Mouse (Mus musculus) left cerebral cortex, adult 18-20 months (tissue): ENCODE data around the gene Ccl12. TPM values are rescaled to one million over a fixed set of nuclear protein-coding genes. Genes with fewer than 3 reads are reported as not detected.
A peak's percentile ranks its signal among the peaks of the same experiment; 100 is the strongest.

ENCODE experiments used
- DNase-seq, 2 experiments: peaks; one replicate each; pipeline ENCODE4 v3.0.0; 2021 to 2022; ENCODE audit warnings: low spot score in 2 of 2, mixed read lengths in 1 of 2
- long read RNA-seq, 2 experiments: library from polyadenylated mRNA; stranded (forward); transcript quantifications; one replicate each; pipeline ENCODE4 v2.0.0; 2021
- total RNA-seq, 2 experiments: library from RNA; stranded (reverse); gene quantifications; 2 replicates each; pipeline ENCODE4 v1.2.3; 2021

Gene Ccl12
- 1 to 10 TPM in 1 of 2 experiments, not detected in 1; 1.3 TPM for total RNA-seq
- long read RNA-seq, experiment 1, partial matches to known transcripts = 2 of 2 reads
- long read RNA-seq, experiment 1, other reads (novel, unspliced or antisense) = 0 of 2 reads
- long read RNA-seq, experiment 2 = 0 reads

GRCm38 (mm10) chr11:82101529-82101928 is at the start of gene Ccl12:
TSS of gene Ccl12 (plus strand) at chr11:82101845.
- no peak for DNase-seq

GRCm38 (mm10) chr11:82053849-82054248 is 47.8 kb upstream of the Ccl12 start:
- no peak for DNase-seq

- DNase-seq = peak; percentile 8 to 26
Observed at GRCm38 (mm10) chr11:82057646-82058045, 44.0 kb upstream of the Ccl12 start, which contains the start of gene Ccl11. TSS of gene Ccl11 (plus strand) at chr11:82057823.

GRCm38 (mm10) chr11:82062226-82062625 is 39.4 kb upstream of the Ccl12 start:
- DNase-seq = no peak

GRCm38 (mm10) chr11:82063454-82063853 is 38.2 kb upstream of the Ccl12 start:
- no peak for DNase-seq

GRCm38 (mm10) chr11:82066953-82067571 is 34.6 kb upstream of the Ccl12 start:
- no peak for DNase-seq

GRCm38 (mm10) chr11:82071076-82071475 is 30.6 kb upstream of the Ccl12 start:
- no peak for DNase-seq

- DNase-seq = no peak
Observed at GRCm38 (mm10) chr11:82072374-82072773, 29.3 kb upstream of the Ccl12 start.

GRCm38 (mm10) chr11:82072984-82073383 is 28.7 kb upstream of the Ccl12 start:
- DNase-seq = no peak

GRCm38 (mm10) chr11:82073686-82074085 is 28.0 kb upstream of the Ccl12 start:
- no peak for DNase-seq

- no peak for DNase-seq
Observed at GRCm38 (mm10) chr11:82077031-82077430, 24.6 kb upstream of the Ccl12 start.

- no peak for DNase-seq
Observed at GRCm38 (mm10) chr11:82078136-82078730, 23.4 kb upstream of the Ccl12 start.

- no peak for DNase-seq
Observed at GRCm38 (mm10) chr11:82080865-82081264, 20.8 kb upstream of the Ccl12 start.

GRCm38 (mm10) chr11:82084360-82084759 is 17.3 kb upstream of the Ccl12 start:
- DNase-seq = no peak

GRCm38 (mm10) chr11:82099511-82100323 is 1.9 kb upstream of the Ccl12 start:
- DNase-seq = no peak

GRCm38 (mm10) chr11:82101087-82101486 is 558 bp upstream of the Ccl12 start:
- DNase-seq = no peak

- no peak for DNase-seq
Observed at GRCm38 (mm10) chr11:82109611-82110010, 8.0 kb downstream of the Ccl12 start.

- no peak for DNase-seq
Observed at GRCm38 (mm10) chr11:82110372-82111248, 9.0 kb downstream of the Ccl12 start.

- DNase-seq = no peak
Observed at GRCm38 (mm10) chr11:82114885-82115284, 13.2 kb downstream of the Ccl12 start, which contains the start of gene Ccl8. TSS of gene Ccl8 (plus strand) at chr11:82115185.

GRCm38 (mm10) chr11:82116041-82116440 is 14.4 kb downstream of the Ccl12 start:
- DNase-seq = no peak

- DNase-seq = no peak
Observed at GRCm38 (mm10) chr11:82132977-82133376, 31.3 kb downstream of the Ccl12 start.
